Mouse (Mus musculus) heart, adult 11 months (tissue): ENCODE data around the gene Eef2k.
A peak's percentile ranks its signal among the peaks of the same experiment; 100 is the strongest.

Experiments used
- DNase-seq: peaks from one replicate; pipeline ENCODE4 v3.0.0; 2022

The Eef2k gene

DNA sequence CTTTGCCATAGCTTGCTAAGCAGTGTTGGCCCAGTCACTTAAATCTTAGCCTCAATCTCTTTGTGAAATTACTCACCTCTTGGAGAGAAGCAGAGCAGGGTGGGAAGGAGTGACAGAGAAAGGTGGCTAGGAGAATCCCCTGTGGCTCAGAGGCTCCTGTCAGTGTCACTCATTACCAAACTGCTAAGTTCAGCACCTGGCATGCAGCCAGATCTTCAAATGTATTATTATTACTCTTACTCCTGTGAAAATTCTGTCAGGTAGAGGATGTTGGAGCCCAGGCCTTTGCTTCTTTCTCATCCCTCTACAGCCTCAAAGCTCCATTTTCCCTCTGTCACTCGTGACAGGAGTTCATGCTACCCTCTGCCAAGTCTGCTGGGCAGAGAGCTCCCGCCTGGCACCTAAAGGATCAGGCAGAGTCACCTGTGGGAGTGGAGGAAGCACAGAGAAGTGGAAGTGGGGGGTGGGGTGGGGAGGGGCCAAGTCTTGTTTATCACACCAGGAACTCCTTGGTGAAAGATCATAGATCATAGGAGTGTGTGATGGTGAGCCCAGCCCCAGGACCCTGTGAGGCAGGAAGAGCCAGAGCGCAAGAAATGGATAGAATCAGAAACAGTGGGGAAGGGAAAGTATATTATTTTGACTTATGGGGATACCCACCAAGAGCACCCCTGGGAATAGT, 6.3 kb downstream of the Eef2k start:
- DNase-seq = no peak

DNA sequence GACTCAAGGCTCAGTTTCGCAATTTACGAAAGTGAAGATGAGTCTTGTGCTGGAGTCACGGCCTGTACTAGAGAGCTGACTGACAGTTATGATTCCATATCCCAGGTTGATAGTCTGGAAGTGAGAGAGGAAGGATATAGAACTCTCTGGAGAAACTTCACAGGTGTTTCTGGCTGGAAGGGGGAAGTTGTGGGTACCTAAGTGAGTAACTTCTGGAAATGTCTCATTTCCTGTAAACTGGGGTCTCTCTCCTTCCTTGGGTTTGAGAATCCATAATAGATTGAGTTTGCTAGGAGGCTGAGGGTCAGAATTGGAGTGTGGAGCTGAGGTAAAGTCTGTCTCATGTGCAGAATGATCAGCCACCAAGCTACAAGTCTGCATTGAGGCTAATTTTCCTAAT, 7.5 kb downstream of the Eef2k start:
- no peak for DNase-seq

DNA sequence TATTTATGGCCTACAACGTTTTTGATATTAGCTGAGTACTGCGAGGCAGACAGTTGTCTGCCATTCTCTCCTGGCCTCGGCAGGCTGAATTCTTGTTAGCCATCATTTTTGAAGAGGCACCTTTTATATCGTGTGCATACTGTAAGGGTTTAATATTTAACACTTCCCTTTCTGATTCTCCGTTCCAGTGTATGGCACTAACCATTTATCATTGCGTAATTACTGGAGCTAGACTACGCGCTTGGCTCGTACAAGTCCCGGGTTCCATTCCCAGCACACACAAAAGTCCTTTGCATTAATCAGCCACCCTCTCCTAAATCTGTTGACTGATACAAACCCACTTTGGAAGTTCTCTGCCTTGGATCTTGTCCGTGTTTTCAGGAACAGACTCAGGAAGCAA, 17.2 kb downstream of the Eef2k start:
- DNase-seq = no peak

DNA sequence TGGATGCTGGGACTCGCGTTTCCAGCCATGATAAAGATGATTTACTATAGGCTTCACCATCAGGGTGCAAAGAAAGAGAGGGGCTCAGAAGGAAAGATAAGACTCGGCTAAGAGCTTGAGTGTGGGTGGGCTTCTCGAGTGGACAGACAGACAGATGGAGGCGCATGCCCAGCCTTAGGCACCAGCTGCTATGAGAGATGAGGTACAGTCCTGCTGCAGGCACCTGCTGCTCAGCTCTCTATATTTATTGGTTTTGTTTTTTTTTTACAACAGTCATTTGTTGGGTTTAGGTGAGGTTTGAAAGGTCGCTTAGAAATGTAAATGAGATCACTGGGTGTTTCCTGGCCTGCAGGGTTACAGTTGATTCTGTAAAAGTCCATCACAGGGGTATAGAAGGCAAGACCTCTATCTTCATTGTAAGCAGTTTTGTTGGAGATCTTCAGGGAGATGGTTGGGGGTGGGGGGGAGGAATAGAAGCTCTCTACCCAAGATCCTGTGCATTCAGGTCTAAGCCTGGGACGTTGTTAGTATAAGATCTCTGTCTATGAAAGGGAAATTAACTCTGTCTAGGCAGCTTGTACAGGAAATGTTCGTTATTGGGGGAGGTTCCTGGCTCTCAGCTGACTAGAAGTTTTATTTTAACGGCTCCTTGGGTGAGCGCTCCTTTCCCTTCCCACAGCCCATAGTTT, 18.3 kb downstream of the Eef2k start:
- no peak for DNase-seq

DNA sequence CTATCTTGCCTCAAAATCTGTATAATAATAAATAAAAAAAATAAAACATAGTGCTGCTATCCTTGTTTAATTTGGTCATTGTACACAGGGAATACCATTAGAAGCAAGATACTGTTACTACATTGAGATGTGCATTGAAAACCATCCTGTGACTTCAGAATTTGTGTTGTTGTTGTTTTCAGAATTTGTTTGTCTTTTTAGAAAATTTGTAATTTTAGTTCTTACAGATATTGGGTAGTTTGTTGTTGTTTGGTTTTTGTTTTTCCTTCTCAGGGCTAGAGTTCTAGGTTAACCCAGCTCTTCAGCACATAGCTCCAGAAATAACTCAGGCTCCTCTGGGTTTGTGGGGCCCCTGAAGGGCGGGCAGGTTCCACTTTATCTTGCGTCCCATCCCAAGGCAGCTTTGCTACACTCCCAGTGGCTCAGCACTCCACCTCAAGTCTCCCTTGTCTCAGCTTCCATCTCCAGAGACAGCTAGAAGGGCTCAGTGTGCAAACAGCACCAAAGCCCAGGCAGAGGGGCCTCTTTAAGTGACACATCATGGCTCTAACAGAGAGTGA, 18.9 kb downstream of the Eef2k start:
- DNase-seq = no peak

DNA sequence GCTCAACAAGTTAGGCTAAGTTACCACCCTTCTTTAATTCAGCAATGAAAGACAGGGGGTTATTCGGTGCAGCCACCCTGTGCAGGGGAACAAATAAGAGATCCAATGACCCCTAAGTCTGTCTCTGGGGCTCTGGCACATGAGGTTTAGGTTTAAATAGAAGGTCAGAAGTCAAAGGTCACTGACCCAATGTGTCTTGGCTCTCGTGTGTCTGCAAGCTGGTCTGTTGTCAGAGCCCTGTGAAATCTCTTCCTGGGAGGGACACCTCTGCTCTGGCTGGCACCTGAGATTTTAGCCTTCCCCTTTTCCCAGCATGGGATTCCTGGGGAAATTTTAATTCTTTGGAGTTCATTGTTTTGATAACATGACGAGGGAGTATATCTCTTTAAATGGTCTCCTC, 19.6 kb downstream of the Eef2k start:
- no peak for DNase-seq

DNA sequence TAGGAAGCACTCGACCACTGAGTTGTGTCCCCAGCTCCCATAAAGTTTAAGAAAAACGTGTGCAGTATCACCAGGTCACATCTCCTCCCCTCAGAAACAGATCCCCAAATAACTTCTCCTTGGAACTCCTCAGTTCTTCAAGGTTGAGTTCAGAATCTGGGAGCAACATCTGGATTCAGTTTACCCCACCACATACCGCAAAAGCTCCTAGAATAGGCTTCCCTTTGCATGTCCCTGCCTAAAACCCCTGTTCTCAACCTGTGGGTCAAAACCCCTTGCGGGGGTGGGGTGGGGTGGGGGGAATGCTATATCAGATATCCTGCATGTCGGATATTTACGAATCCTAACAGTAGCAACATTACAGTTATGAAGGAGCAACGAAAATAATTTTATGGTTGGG, 20.0 kb downstream of the Eef2k start:
- no peak for DNase-seq

DNA sequence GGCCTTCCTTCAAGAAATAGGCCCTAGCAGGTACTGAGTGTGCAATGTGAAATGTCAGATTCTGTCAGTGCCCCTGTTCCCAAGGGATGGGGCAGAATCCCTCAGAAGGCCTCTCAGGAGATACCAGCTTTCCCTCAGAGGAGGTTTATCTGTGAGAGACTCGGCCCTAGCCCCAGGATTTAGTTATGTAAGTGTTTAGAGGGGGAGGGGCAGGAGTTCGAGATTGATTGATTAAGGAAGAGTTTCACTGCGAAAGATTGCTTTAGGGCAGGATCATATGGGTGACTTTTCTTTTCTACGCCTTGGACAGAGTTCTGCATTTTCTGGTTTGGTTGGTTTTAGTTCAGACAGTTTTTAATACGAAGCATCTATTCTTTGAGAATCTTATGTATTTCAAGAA, 20.8 kb downstream of the Eef2k start:
- no peak for DNase-seq

DNA sequence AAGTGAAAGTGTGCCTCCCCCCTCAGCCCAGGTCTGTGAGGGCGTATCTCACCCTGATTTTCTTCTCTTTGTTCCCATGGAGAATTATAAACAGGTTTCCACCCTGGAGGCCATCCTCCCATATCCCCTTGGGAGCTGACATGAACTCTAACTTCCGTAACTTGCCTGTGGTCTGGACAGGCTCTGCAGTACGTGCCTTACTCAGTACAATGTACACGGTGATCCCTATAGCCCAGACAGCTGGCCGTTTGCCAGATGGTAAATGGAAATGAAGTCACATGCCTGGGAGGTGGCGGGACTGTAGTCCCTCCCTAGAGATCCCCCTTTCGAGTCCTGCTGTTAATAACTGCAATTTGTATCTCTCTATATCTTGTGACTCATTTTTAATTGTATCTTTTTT, 22.5 kb downstream of the Eef2k start:
- peak; percentile 96 for DNase-seq

DNA sequence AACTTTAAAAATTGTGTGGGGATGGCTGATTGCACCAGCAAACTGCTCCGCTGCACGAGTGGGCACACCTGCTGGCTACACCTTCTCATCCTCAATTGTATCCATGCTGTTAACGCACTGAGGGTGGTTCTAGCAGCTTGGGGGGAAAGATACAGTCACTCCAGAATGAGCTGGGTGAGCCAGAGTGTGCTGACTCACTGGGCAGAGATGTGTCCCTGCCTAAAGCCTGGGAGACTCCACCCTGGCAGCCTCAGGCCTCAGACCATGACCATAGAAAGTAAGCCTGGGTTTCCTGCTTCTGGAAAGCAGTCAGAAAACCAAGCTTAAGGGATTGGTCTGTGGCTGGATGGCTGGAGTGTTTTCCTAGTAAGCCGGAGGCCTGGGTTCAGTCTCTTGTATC, 23.2 kb downstream of the Eef2k start:
- peak; percentile 97 for DNase-seq

DNA sequence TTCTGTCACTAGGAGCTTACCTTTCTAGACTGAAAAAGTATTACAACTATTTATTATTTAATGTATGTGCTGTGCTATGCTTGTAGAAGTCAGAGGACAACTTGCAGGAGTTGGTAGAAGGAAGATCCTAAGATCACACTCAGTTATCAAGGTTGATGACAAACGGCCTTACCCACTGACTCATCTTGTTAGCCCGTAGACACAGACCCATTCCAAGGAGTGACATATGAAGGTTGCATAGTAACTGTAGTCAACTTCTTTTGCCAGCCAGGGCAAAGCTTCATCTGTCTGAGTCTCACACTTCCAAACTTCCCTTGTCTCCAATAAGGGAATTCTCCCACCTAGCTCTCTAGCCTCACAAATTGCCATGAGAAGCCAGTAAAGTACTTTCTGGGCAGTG, 24.1 kb downstream of the Eef2k start:
- DNase-seq = no peak

DNA sequence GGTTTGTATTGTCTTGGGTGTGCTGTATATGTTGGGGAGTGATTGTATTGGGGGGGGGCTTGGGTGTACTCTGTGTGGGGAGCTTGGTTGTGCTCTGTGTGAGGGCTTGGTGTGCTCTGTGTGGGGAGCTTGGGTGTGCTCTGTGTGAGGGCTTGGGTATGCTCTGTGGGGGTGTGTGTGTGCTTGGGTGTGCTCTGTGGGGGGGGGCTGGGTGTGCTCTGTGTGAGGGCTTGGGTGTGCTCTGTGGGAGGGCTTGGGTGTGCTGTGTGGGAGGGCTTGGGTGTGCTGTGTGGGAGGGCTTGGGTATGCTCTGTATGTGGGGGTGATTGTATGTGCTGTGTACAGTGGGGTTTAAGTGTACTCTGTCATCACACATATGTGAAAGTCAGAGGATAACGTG, 25.1 kb downstream of the Eef2k start:
- no peak for DNase-seq

DNA sequence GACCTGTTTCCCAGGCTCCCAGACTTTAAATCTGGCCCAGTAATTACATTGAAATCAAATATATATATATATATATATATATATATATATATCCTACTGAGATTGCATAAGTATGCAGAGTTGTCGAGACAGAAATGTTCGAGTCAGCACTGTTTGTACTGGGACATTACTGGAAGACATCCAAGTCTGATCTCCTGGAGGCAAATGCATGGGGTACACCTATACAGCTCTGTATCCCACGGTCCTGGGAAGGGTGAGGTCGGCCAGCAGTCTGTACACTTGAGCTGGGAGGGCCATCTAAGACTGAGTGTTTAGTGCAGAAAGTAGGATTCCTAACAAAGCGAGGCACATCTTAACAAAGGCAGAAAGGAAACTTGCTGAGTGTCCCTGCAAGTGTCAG, 27.3 kb downstream of the Eef2k start:
- no peak for DNase-seq

DNA sequence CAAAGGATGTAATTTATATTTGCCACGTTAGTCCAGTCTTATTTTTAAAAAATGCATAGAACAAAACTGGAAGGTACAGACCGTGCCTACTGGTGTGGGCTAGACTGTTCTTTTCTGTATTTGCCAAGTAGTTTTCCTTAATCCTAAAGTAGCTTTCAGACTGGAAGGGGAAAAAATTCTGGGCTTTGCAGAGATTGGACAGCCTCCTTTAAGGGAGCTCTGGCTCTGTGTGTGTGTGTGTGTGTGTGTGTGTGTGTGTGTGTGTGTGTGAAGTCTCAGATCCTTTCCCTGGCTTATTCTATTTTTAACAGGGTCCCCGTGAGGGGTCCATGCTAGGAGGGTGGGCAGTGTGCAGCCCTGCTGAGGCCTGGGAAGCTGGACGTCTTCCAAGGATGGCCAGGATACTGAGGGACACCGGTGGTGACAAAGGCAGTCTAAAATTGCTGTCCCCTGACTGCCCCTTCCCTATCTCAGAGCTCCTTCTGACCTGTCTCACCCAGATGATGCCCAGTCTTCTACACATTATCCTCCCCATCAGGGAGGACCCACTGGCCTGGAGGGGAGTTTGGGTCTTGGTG, 27.9 kb downstream of the Eef2k start:
- DNase-seq = no peak

DNA sequence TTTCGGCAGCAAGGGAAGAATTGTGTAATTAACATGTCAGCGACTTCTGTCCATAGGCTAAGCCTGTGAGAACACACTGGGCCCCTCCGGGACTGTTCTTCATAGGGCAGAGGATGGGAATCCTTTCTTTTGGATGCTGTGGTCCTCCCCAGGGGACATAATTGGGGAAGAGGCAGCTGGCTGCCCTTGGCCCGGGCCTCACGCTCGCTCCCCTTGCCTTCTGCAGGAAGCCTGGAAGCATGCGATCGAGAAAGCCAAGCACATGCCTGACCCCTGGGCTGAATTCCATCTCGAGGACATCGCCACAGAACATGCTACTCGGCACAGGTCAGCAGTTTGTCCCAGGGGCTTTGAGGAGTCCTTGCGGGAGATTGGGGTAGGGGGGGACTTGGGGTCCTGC, 30.5 kb downstream of the Eef2k start:
- peak; percentile 97 for DNase-seq

DNA sequence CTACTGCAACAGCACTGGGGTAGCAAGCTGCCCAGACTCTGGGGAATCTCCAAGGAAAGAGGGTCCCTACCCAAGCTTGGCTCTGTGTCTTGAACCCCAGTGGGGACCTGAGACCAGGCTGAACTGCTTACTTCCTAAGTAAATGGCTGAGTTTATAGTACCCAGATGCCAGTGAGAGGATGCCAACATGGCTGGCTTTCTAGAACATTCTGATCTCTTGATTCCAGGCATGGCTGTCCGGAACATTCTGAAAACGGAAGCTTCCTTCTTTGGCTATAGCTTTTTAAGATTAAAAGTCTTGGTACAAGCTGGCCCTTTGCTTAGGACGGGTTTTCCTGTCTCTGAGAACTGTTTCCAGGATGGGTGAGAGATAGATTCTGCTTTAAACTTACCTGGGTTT, 31.4 kb downstream of the Eef2k start:
- no peak for DNase-seq

DNA sequence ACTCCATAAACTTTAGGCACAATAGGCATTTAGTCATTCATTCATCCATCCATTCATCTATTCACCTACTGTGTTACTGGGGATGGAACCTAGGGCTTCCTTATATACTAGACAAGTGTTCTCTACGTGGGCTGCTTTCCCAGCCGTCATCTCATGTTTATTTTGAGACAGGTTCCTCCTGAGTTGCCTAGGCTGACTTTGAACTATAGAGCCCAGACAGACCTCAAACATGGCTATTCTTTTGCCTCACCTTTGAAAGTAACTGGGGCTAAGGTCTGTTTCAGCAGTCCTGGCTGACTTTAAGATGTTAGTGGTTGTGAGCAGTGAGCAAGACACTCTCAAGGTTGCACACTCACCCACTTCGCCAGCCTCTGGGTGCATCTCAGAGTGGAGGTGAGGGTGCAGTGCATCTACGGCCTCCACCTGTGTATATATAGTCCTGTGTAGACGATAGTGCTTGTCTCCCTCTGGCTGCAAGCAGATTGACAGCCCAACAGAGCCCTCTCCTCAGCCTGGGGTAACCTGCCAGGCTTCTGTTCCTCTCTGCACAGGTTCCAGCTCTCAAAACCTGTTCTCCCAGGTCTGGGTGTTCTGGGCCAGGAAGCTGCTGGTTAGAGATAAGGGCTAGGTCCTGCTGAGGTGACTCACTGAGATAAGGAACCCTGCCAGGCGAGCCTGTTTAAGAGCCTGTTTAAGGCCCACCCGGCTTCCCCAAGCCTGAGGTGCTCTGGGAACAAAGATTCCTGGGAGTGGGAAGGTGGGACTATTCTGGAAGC, 32.3 kb downstream of the Eef2k start:
- DNase-seq = no peak

DNA sequence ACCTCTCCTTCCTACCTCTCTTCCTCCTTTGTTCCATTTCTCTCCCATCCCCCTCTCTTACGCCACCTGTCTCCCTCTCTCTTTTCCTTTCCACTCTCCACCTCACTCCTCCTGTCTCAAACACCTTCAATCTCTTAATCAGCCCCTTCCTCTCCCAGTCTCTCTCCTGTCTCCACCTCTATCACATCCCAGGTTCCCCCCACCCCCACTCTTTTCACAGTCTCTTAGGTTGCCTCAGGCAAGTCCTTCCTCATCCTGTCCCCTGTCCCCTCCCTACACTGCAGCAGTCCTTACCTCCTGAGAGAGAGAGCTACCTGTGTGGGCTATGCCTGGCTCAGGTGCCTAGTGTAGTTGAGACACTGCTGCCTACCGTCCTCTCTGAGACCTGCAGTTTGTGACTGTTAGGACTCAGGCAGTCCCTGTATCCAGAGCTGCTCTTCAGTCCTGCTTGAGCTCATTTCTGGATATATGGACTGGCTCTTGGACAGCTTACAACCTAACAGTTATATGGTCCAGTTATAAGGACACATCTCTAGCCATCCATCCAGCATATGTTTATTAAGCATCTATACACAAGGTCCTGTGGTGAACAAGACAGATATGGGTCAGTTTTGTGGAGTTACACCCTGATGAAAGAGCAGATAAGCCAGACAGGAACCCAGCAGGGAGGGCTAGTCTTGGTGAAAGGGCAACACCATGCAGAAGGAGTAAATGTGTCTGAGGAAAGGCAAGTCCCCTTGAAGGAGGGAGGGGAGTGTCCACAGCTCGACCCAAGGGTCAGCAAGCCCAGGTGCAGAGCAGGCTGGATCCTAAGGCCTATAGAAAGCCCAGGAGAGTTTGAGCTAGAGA, 33.1 kb downstream of the Eef2k start:
- DNase-seq = no peak

DNA sequence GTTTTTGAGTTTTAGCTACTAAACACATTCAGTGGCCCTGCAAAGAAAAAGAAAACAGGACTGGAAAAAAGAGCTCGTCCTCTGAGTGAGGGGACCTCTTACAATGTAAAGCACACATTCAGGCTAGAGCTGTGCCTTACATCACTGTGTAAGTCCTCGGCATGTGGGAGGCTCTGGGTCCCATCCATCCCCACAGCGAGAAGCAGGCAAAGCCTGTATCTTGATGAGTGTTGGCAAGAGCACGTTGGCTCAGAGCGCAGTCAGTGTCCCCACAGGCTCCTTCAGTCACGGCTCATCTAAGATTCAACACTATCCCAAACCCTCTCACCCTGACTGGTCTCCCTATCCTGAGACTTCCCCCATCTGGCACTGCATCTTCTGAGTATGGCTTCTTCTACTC, 35.6 kb downstream of the Eef2k start:
- no peak for DNase-seq

DNA sequence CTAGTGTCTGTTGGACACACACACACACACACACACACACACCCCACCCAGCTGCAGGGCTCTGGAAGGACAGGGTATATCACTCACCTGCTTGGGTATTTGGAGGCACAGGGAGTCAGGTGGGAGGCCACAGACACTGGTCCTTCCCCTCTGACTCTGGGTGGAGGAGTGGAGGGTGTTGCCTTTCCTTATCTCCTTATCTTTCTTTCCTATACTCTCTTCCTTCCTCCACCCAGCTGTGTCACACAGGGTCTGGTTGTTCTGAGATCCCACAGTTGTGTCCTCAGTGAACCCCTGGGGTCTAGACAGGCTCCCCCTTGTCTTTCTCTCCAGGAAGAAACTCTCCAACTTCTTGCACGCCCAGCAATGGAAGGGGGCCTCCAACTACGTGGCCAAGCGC, 37.3 kb downstream of the Eef2k start:
- DNase-seq = no peak

DNA sequence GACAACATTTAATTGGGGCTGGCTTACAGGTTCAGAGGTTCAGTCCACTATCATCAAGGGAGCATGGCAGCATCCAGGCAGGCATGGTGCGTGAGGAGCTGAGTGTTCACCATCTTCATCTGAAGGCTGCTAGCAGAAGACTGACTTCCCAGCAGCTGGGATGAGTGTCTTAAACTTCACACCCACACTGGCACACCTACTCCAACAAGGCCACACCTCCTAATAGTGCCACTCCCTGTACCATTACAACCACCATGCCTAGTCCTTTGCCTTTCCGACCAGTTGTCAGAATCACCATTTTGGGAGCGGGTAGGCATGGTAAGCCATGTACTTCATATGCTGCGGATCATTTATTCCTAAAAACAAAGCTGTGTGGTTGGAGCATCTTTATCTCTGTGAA, 38.1 kb downstream of the Eef2k start:
- no peak for DNase-seq

DNA sequence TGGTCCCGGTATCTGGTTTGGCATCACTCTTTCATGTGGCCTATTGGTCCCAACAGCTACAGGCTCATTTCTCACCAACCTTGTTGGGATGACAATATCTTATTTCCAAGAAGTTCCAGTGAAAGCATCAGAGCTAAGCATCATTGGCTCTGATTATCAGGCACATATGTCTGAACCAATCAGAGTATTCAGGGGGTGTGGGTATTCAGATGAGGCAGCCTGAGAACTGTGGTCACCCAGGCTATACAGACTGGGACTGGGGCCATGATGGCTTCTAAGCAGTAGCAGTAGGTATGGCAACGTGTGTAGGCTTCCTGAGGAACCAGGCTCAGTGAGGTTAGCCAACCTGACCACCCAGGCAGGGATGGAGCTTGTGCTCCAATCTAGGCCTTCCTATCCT, 38.8 kb downstream of the Eef2k start:
- DNase-seq = no peak

DNA sequence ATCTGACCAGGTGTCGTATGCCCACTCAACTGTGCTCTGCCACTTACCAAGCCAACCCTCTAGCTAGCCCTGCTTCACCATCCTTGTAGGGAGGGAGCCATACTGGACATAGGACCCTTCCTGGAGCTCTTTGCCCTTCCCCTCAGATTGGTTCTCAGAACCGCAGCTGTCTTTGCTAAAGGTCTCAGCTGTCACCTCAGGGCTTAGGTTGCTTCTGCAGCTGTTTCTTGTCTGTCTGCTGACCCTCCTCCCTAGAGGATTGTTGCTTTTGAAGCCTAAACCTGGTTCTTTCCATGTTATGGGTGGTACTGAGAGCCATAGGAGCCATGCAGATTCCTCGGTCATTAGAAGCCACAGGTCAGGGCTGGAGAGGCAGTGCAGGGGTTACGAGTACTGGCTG, 40.0 kb downstream of the Eef2k start:
- no peak for DNase-seq
